Mouse (Mus musculus): Measurements from ENCODE around the gene Fcgr4. TPM values are rescaled to one million over a fixed set of nuclear protein-coding genes. Genes with fewer than 3 reads are reported as not detected.
"Not testable (repeated sequence)": the region's sequence is repeated elsewhere in the genome, so short reads cannot be mapped to it uniquely, and the experiment has no call there.

Fcgr4 gene
- total and polyA plus RNA-seq, 3 experiments: 0.70 to 1.4 (median 1.2) TPM

- DNase-seq; H3K36me3 ChIP-seq (ENCODE audit: control insufficient read depth, insufficient read depth, low read length); H3K4me1 ChIP-seq (ENCODE audit: control insufficient read depth, insufficient read depth, low read length); H3K79me2 ChIP-seq (replicated peaks; ENCODE audit: control insufficient read depth, insufficient read depth, low read length); intact Hi-C loops (cut with DNase I); H3K9ac ChIP-seq (ENCODE audit: low read depth, low read length); H3K4me3 ChIP-seq; H3K27me3 ChIP-seq (ENCODE audit: control insufficient read depth, insufficient read depth, low read length); H3K27ac ChIP-seq: not testable (repeated sequence)
- whole genome bisulfite sequencing: 0% methylated on average over 1 of the region's 35 CpGs
These were observed 60.6 kb downstream of the Fcgr4 start for GRCm38 (mm10) chr1:171079345-171079744.

Small RNA genes within 50 kb of the gene (microRNA-seq; reads per million reads assigned to microRNA genes)
- gene Gm27552: 0 reads per million in 2 experiments
- 0 to 0.56 reads per million in 2 experiments for gene Mir6546

Other genes with a start within 250 kb of the Fcgr4 start
- gene Atf6, start 151.1 kb upstream of the Fcgr4 start, total RNA-seq (2021): 10 to 100 TPM; 62.6 to 82.3 TPM
- gene Atf6, start 151.1 kb upstream of the Fcgr4 start, polyA plus RNA-seq (2012; rRNA removed): 22.0 and 44.5 TPM in 2 replicates
- under 1 TPM in 1 of 2 experiments, not detected in 1; 0.52 TPM for gene Gm26620, start 133.9 kb upstream of the Fcgr4 start, total RNA-seq (2021)
- gene Gm26620, start 133.9 kb upstream of the Fcgr4 start, polyA plus RNA-seq (2012; rRNA removed): 0.53 and 0.61 TPM in 2 replicates
- gene Dusp12, start 133.4 kb upstream of the Fcgr4 start, total RNA-seq (2021): 1 to 10 TPM; 6.8 to 7.0 TPM
- gene Dusp12, start 133.4 kb upstream of the Fcgr4 start, polyA plus RNA-seq (2012; rRNA removed): 6.7 and 10.3 TPM in 2 replicates
- not detected for gene Fcrlb, start 106.0 kb upstream of the Fcgr4 start, total RNA-seq (2021)
- gene Fcrlb, start 106.0 kb upstream of the Fcgr4 start, polyA plus RNA-seq (2012; rRNA removed): not detected in 2 replicates
- under 1 TPM; 0.39 to 0.89 TPM for gene Fcrla, start 91.3 kb upstream of the Fcgr4 start, total RNA-seq (2021)
- gene Fcrla, start 91.3 kb upstream of the Fcgr4 start, polyA plus RNA-seq (2012; rRNA removed): 1.9 and 2.2 TPM in 2 replicates
- 1 to 10 TPM; 7.4 to 8.4 TPM for gene Fcgr2b, start 42.4 kb upstream of the Fcgr4 start, total RNA-seq (2021)
- gene Fcgr2b, start 42.4 kb upstream of the Fcgr4 start, polyA plus RNA-seq (2012; rRNA removed): 10.4 and 10.9 TPM in 2 replicates
- gene Fcgr3, start 46.0 kb downstream of the Fcgr4 start, total RNA-seq (2021): 10 to 100 TPM; 12.1 to 12.7 TPM
- gene Fcgr3, start 46.0 kb downstream of the Fcgr4 start, polyA plus RNA-seq (2012; rRNA removed): 11.5 and 12.6 TPM in 2 replicates
- gene Cfap126, start 95.0 kb downstream of the Fcgr4 start, total RNA-seq (2021): under 1 TPM; 0.89 to 0.98 TPM
- gene Cfap126, start 95.0 kb downstream of the Fcgr4 start, polyA plus RNA-seq (2012; rRNA removed): 2.1 and 6.3 TPM in 2 replicates
- gene Sdhc, start 131.7 kb downstream of the Fcgr4 start, total RNA-seq (2021): 1,000 to 10,000 TPM; 1,087 to 1,288 TPM
- 1,025 and 1,670 TPM in 2 replicates for gene Sdhc, start 131.7 kb downstream of the Fcgr4 start, polyA plus RNA-seq (2012; rRNA removed)
- gene Mpz, start 131.8 kb downstream of the Fcgr4 start, total RNA-seq (2021): under 1 TPM in 1 of 2 experiments, not detected in 1; 0.39 TPM
- gene Mpz, start 131.8 kb downstream of the Fcgr4 start, polyA plus RNA-seq (2012; rRNA removed): 3.2 and 8.0 TPM in 2 replicates
- gene Pcp4l1, start 177.3 kb downstream of the Fcgr4 start, total RNA-seq (2021): 100 to 1,000 TPM; 255 to 283 TPM
- gene Pcp4l1, start 177.3 kb downstream of the Fcgr4 start, polyA plus RNA-seq (2012; rRNA removed): 165 and 190 TPM in 2 replicates
- not detected for gene Nr1i3, start 195.1 kb downstream of the Fcgr4 start, total RNA-seq (2021)
- 0.12 TPM in 1 of 2 replicates, not detected in the other for gene Nr1i3, start 195.1 kb downstream of the Fcgr4 start, polyA plus RNA-seq (2012; rRNA removed)
- gene Tomm40l, start 203.6 kb downstream of the Fcgr4 start, total RNA-seq (2021): 10 to 100 TPM; 79.8 to 81.6 TPM
- 63.9 and 83.2 TPM in 2 replicates for gene Tomm40l, start 203.6 kb downstream of the Fcgr4 start, polyA plus RNA-seq (2012; rRNA removed)
- 1 to 10 TPM; 2.1 to 2.2 TPM for gene Apoa2, start 206.1 kb downstream of the Fcgr4 start, total RNA-seq (2021)
- 3.9 and 15.3 TPM in 2 replicates for gene Apoa2, start 206.1 kb downstream of the Fcgr4 start, polyA plus RNA-seq (2012; rRNA removed)
- 10 to 100 TPM; 12.4 to 15.3 TPM for gene Fcer1g, start 215.4 kb downstream of the Fcgr4 start, total RNA-seq (2021)
- gene Fcer1g, start 215.4 kb downstream of the Fcgr4 start, polyA plus RNA-seq (2012; rRNA removed): 32.7 and 50.8 TPM in 2 replicates
- gene Adamts4, start 231.5 kb downstream of the Fcgr4 start, total RNA-seq (2021): 1 to 10 TPM in 1 of 2 experiments, under 1 TPM in 1; 0.29 to 1.5 TPM
- gene Adamts4, start 231.5 kb downstream of the Fcgr4 start, polyA plus RNA-seq (2012; rRNA removed): 0.92 and 0.94 TPM in 2 replicates
- gene Ndufs2, start 232.5 kb downstream of the Fcgr4 start, total RNA-seq (2021): 1,000 to 10,000 TPM; 1,369 to 1,610 TPM
- 997 and 1,250 TPM in 2 replicates for gene Ndufs2, start 232.5 kb downstream of the Fcgr4 start, polyA plus RNA-seq (2012; rRNA removed)